Mouse (Mus musculus): ENCODE measurements around the gene Glod4. TPM values are rescaled to one million over a fixed set of nuclear protein-coding genes. Genes with fewer than 3 reads are reported as not detected.
"Not testable (repeated sequence)": the region's sequence is repeated elsewhere in the genome, so short reads cannot be mapped to it uniquely, and the experiment has no call there.

Gene Glod4
- polyA plus RNA-seq, 1 experiment from 2014 or later, result 105 TPM

- DNase-seq (ENCODE audit: low spot score), result no peak
Observed at GRCm38 (mm10) chr11:76258511-76258910, 15.0 kb upstream of the Glod4 start.

GRCm38 (mm10) chr11:76257386-76257785, 13.9 kb upstream of the Glod4 start:
- no peak for DNase-seq (ENCODE audit: low spot score)

- DNase-seq (ENCODE audit: low spot score), result no peak
Observed at GRCm38 (mm10) chr11:76256129-76256528, 12.6 kb upstream of the Glod4 start.

- DNase-seq (ENCODE audit: low spot score), result no peak
Observed at GRCm38 (mm10) chr11:76255431-76256001, 12.0 kb upstream of the Glod4 start.

- DNase-seq (ENCODE audit: low spot score), result no peak
Observed at GRCm38 (mm10) chr11:76253918-76254264, 10.4 kb upstream of the Glod4 start.

- DNase-seq (ENCODE audit: low spot score), result peak; percentile 83
Observed at GRCm38 (mm10) chr11:76253145-76253917, 9.8 kb upstream of the Glod4 start.

- no peak for DNase-seq (ENCODE audit: low spot score)
Observed at GRCm38 (mm10) chr11:76252036-76252435, 8.5 kb upstream of the Glod4 start.

- no peak for DNase-seq (ENCODE audit: low spot score)
Observed at GRCm38 (mm10) chr11:76247239-76247638, 3.7 kb upstream of the Glod4 start.

GRCm38 (mm10) chr11:76246439-76246838, 2.9 kb upstream of the Glod4 start:
- no peak for DNase-seq (ENCODE audit: low spot score)

GRCm38 (mm10) chr11:76243811-76244546, 454 bp upstream of the Glod4 start:
- DNase-seq (ENCODE audit: low spot score), result no peak

GRCm38 (mm10) chr11:76239750-76240149, 3.8 kb downstream of the Glod4 start:
- no peak for DNase-seq (ENCODE audit: low spot score)

- DNase-seq (ENCODE audit: low spot score), result no peak
Observed at GRCm38 (mm10) chr11:76236136-76236535, 7.4 kb downstream of the Glod4 start.

GRCm38 (mm10) chr11:76225051-76225450, 18.5 kb downstream of the Glod4 start:
- DNase-seq (ENCODE audit: low spot score), result no peak

GRCm38 (mm10) chr11:76224631-76225030, 18.9 kb downstream of the Glod4 start:
- DNase-seq (ENCODE audit: low spot score), result no peak

GRCm38 (mm10) chr11:76217390-76217800, 26.1 kb downstream of the Glod4 start, which contains the start of the genes Dbil5 and Gemin4:
TSS of gene Dbil5 (plus strand) at chr11:76217608.
TSS of gene Gemin4 (minus strand) at chr11:76217664.
- peak; percentile 98 for DNase-seq (ENCODE audit: low spot score)

GRCm38 (mm10) chr11:76216681-76217389, 26.7 kb downstream of the Glod4 start:
- DNase-seq (ENCODE audit: low spot score), result peak; percentile 14

GRCm38 (mm10) chr11:76216049-76216540, 27.4 kb downstream of the Glod4 start:
- no peak for DNase-seq (ENCODE audit: low spot score)

- no peak for DNase-seq (ENCODE audit: low spot score)
Observed at GRCm38 (mm10) chr11:76215011-76215410, 28.5 kb downstream of the Glod4 start.

GRCm38 (mm10) chr11:76213841-76214240, 29.7 kb downstream of the Glod4 start:
- no peak for DNase-seq (ENCODE audit: low spot score)

- not testable (repeated sequence) for DNase-seq (ENCODE audit: low spot score)
Observed at GRCm38 (mm10) chr11:76211595-76211994, 31.9 kb downstream of the Glod4 start.

GRCm38 (mm10) chr11:76210228-76210985, 33.1 kb downstream of the Glod4 start:
- DNase-seq (ENCODE audit: low spot score), result no peak

All from thymus, postnatal 0 days (tissue).